Mouse (Mus musculus) spleen, adult 12 weeks (tissue): ENCODE measurements around the gene Lypla2.

Source experiments
- DNase-seq: peaks from one replicate; pipeline ENCODE4 v3.0.0; 2022; ENCODE audit warnings: low spot score

The Lypla2 gene

GRCm38 (mm10) chr4:135972911-135973811 lies 735 bp upstream of the Lypla2 start:
- DNase-seq, result peak; percentile 0

- peak; percentile 7 for DNase-seq
Measured at GRCm38 (mm10) chr4:135971805-135972555, 446 bp downstream of the Lypla2 start.

GRCm38 (mm10) chr4:135970585-135970984 lies 1.8 kb downstream of the Lypla2 start:
- no peak for DNase-seq

GRCm38 (mm10) chr4:135969070-135969750 lies 3.2 kb downstream of the Lypla2 start:
- DNase-seq, result no peak

GRCm38 (mm10) chr4:135968271-135968869 lies 4.1 kb downstream of the Lypla2 start:
- no peak for DNase-seq

- no peak for DNase-seq
Measured at GRCm38 (mm10) chr4:135967086-135967760, 5.2 kb downstream of the Lypla2 start.

- no peak for DNase-seq
Measured at GRCm38 (mm10) chr4:135966283-135966682, 6.1 kb downstream of the Lypla2 start.

GRCm38 (mm10) chr4:135965113-135965512 lies 7.3 kb downstream of the Lypla2 start:
- no peak for DNase-seq

- peak; percentile 46 for DNase-seq
Measured at GRCm38 (mm10) chr4:135964426-135964825, 8.0 kb downstream of the Lypla2 start.

GRCm38 (mm10) chr4:135963457-135964193 lies 8.8 kb downstream of the Lypla2 start, which contains the start of gene Gale:
Gene Gale (plus strand): TSS chr4:135963727.
- DNase-seq, result peak; percentile 83

GRCm38 (mm10) chr4:135962946-135963345 lies 9.5 kb downstream of the Lypla2 start:
- no peak for DNase-seq

- no peak for DNase-seq
Measured at GRCm38 (mm10) chr4:135962198-135962597, 10.2 kb downstream of the Lypla2 start.

- DNase-seq, result no peak
Measured at GRCm38 (mm10) chr4:135961709-135962108, 10.7 kb downstream of the Lypla2 start.

- DNase-seq, result peak; percentile 77
Measured at GRCm38 (mm10) chr4:135960717-135961116, 11.7 kb downstream of the Lypla2 start.

- DNase-seq, result no peak
Measured at GRCm38 (mm10) chr4:135958354-135958753, 14.1 kb downstream of the Lypla2 start.

GRCm38 (mm10) chr4:135955886-135956285 lies 16.5 kb downstream of the Lypla2 start:
- DNase-seq, result no peak

- DNase-seq, result no peak
Measured at GRCm38 (mm10) chr4:135954241-135954640, 18.2 kb downstream of the Lypla2 start.

GRCm38 (mm10) chr4:135953179-135953578 lies 19.2 kb downstream of the Lypla2 start:
- no peak for DNase-seq

GRCm38 (mm10) chr4:135951505-135951904 lies 20.9 kb downstream of the Lypla2 start:
- DNase-seq, result no peak

GRCm38 (mm10) chr4:135950365-135950764 lies 22.1 kb downstream of the Lypla2 start:
- no peak for DNase-seq

- DNase-seq, result no peak
Measured at GRCm38 (mm10) chr4:135949911-135950310, 22.5 kb downstream of the Lypla2 start.
